Mouse (Mus musculus) heart, postnatal 0 days (tissue): ENCODE results near the gene Ezr.

Source experiments
- CTCF ChIP-seq: IDR thresholded peaks from 2 replicates; pipeline ENCODE4 v1.5.1; 2016; ENCODE audit warnings: antibody characterized with exemption, control low read depth, low read depth
- EP300 ChIP-seq: IDR thresholded peaks from 2 replicates; pipeline ENCODE4 v1.6.1; 2016; ENCODE audit warnings: antibody characterized with exemption, low read depth

DNA sequence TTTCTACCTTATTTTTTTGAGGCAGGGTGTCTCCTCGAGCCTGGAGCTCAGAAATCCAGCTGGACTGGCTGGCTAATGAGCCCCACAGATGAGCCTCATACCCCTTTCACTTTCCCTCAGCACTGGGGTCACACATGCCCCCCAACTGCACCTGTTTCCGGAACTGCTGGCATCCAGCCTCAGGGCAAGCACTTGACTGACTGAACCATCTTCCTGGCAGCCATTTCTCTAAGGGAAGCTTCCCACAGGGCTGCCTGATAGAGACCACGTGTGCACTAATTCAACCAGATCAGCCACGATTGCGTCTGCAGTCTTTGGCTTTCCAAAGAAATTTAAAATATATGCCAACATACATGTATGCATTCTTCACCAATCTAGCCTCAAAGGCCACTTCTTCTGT lies 37.1 kb downstream of the Ezr start:
- TF ChIP-seq EP300 (no peak), CTCF (no peak)
